Mouse (Mus musculus) small intestine, adult 10 weeks (tissue): ENCODE measurements around the gene Ngp. TPM values are rescaled to one million over a fixed set of nuclear protein-coding genes. Genes with fewer than 3 reads are reported as not detected.

Experiments
- polyA plus RNA-seq: library from polyadenylated mRNA; stranded (reverse); fragments of 350-450 nt; fragmentation: Illumina TruSeq; extraction: RNeasy Lipid Tissue Mini Kit (QIAGEN cat#74804); gene quantifications from one replicate; pipeline ENCODE4 v1.2.3, GENCODE M21; 2014; ENCODE audit warnings: low replicate concordance

Ngp gene
- not detected for polyA plus RNA-seq

DNA sequence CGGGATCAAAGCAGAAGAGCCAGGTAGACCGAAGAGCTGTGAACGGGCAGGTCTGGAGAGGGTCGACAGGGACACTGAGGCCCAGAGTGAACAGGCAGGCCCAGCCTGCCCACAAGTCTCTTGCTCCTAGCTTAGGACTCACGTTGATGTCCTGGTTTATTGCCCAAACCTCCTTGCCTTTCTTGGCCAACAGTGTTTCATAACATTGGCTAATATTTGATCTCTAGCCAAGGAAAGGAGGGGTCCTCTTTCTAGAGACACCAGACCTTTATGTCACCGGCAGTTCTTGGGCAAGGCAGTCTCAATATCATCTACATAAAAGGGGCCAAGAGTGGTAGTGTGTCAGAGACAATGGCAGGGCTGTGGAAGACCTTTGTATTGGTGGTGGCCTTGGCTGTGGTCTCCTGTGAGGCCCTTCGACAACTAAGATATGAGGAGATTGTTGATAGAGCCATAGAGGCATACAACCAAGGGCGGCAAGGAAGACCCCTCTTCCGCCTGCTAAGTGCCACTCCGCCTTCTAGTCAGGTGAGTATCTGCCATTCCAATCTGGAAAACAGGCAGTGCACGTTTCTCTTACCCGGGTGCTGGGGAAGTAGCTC, at the start of gene Ngp:
Ngp (plus strand) TSS at position 237 of the 602 bp plus-strand sequence.

DNA sequence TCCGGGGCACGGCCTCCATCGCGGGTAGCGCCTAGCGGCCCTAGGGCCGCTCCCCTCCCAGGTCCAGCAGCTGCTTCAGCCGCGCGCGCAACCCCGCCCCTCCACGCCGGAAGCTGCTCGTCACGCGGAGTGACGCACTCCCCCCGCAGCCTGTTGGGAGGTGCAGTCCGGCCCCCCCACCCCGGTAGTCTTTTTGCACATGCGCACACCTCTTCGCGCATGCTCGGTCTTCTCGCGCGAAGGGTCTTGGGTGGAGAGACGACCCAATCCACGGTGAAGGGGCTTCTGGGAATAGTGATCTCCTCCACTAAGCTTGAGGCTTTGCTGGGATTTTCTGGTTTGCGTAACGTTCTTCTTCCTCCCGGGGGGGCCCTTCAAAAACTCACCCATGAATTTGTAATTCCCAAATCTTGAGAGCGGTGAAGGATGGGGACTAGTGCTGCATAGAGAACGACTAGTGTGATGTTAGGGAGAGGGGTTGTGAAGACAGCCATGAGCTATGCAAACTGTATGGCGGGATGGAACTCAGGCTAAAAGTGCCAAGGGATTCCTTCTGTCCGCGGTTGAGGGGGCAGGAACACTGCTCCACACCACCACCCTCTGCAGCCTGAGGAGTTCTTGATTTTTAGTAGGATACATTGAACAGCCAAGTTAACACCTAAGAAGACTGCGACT, 11.3 kb upstream of the Ngp start, which contains the start of gene Ptpn23:
Ptpn23 (minus strand) TSS at position 115 of the 675 bp plus-strand sequence.

Other genes starting within 250 kb of the Ngp start
- not detected for gene Cspg5, start 176.0 kb upstream of the Ngp start, polyA plus RNA-seq
- gene Elp6, start 114.6 kb upstream of the Ngp start, polyA plus RNA-seq = not detected
- 0.11 TPM for gene Scap, start 86.5 kb upstream of the Ngp start, polyA plus RNA-seq
- 0.33 TPM for gene Ptpn23, start 11.5 kb upstream of the Ngp start, polyA plus RNA-seq
- 5.6 TPM for gene Klhl18, start 56.9 kb downstream of the Ngp start, polyA plus RNA-seq
- gene Kif9, start 57.2 kb downstream of the Ngp start, polyA plus RNA-seq = 0.56 TPM
- 56.1 TPM for gene Setd2, start 112.8 kb downstream of the Ngp start, polyA plus RNA-seq
- 0.63 TPM for gene Nradd, start 204.7 kb downstream of the Ngp start, polyA plus RNA-seq
- gene Nbeal2, start 234.4 kb downstream of the Ngp start, polyA plus RNA-seq = not detected
- gene Ccdc12, start 236.8 kb downstream of the Ngp start, polyA plus RNA-seq = not detected